Mouse (Mus musculus) gastrocnemius, adult 18-20 months (tissue): ENCODE results near the gene Blmh. TPM values are rescaled to one million over a fixed set of nuclear protein-coding genes. Genes with fewer than 3 reads are reported as not detected.

Experiments used
- DNase-seq: peaks from one replicate; pipeline ENCODE4 v3.0.0; 2021; ENCODE audit warnings: low spot score
- long read RNA-seq, 2 experiments: library from polyadenylated mRNA; stranded (forward); transcript quantifications; one replicate each; pipeline ENCODE4 v2.0.0; 2021
- total RNA-seq, 2 experiments: library from RNA; stranded (reverse); gene quantifications; 2 replicates each; pipeline ENCODE4 v1.2.3; 2021

Gene Blmh
- total RNA-seq, result 10 to 100 TPM; 24.8 to 29.5 TPM
- long read RNA-seq, experiment 1, transcript Blmh-201 (12 exons, 2,497 nt), result major isoform, 26 of 28 reads
- long read RNA-seq, experiment 1, partial matches to known transcripts, result 1 of 28 reads
- long read RNA-seq, experiment 1, other reads (novel, unspliced or antisense), result 1 of 28 reads
- long read RNA-seq, experiment 2, transcript Blmh-201 (12 exons, 2,497 nt), result major isoform, 31 of 34 reads
- long read RNA-seq, experiment 2, partial matches to known transcripts, result 1 of 34 reads
- long read RNA-seq, experiment 2, other reads (novel, unspliced or antisense), result 2 of 34 reads

- DNase-seq, result no peak
These were observed at the start of gene Blmh for GRCm38 (mm10) chr11:76924759-76925236. Gene Blmh (plus strand): TSS chr11:76924809.

- DNase-seq, result no peak
These were observed 44.8 kb upstream of the Blmh start for GRCm38 (mm10) chr11:76879816-76880215.

GRCm38 (mm10) chr11:76884451-76884850, 40.2 kb upstream of the Blmh start:
- no peak for DNase-seq

GRCm38 (mm10) chr11:76889339-76890164, 35.1 kb upstream of the Blmh start:
- DNase-seq, result peak; percentile 21

- DNase-seq, result no peak
These were observed 33.4 kb upstream of the Blmh start for GRCm38 (mm10) chr11:76891171-76891570.

GRCm38 (mm10) chr11:76891738-76892349, 32.8 kb upstream of the Blmh start:
- DNase-seq, result no peak

- no peak for DNase-seq
These were observed 31.6 kb upstream of the Blmh start for GRCm38 (mm10) chr11:76892972-76893371.

GRCm38 (mm10) chr11:76893570-76893969, 31.0 kb upstream of the Blmh start:
- DNase-seq, result no peak

GRCm38 (mm10) chr11:76894240-76894639, 30.4 kb upstream of the Blmh start:
- peak; percentile 69 for DNase-seq

- DNase-seq, result no peak
These were observed 28.2 kb upstream of the Blmh start for GRCm38 (mm10) chr11:76896360-76896759.

GRCm38 (mm10) chr11:76897126-76897525, 27.5 kb upstream of the Blmh start:
- no peak for DNase-seq

- peak; percentile 17 for DNase-seq
These were observed 26.7 kb upstream of the Blmh start for GRCm38 (mm10) chr11:76897871-76898270.

- no peak for DNase-seq
These were observed 25.9 kb upstream of the Blmh start for GRCm38 (mm10) chr11:76898751-76899150.

- DNase-seq, result peak; percentile 40
These were observed 24.6 kb upstream of the Blmh start for GRCm38 (mm10) chr11:76899758-76900738.

- DNase-seq, result no peak
These were observed 22.8 kb upstream of the Blmh start, which contains the start of gene Tmigd1 for GRCm38 (mm10) chr11:76901579-76902361. Gene Tmigd1 (plus strand): TSS chr11:76902159.

- no peak for DNase-seq
These were observed 20.3 kb upstream of the Blmh start for GRCm38 (mm10) chr11:76904340-76904739.

- no peak for DNase-seq
These were observed 16.0 kb upstream of the Blmh start for GRCm38 (mm10) chr11:76908651-76909050.

- DNase-seq, result no peak
These were observed 13.1 kb upstream of the Blmh start for GRCm38 (mm10) chr11:76911325-76912054.

- DNase-seq, result no peak
These were observed 12.6 kb upstream of the Blmh start for GRCm38 (mm10) chr11:76912055-76912395.
